Mouse (Mus musculus) bone marrow macrophage, adult 2 months (primary cell): ENCODE results near the gene Tmem208.

Experiments
- CTCF ChIP-seq: IDR thresholded peaks from 2 replicates; pipeline ENCODE4 v1.5.1; 2012; ENCODE audit warnings: low read depth, mild to moderate bottlenecking, low read length, moderate library complexity
- POLR2A ChIP-seq: IDR thresholded peaks from 2 replicates; pipeline ENCODE4 v1.6.1; 2012; ENCODE audit warnings: mild to moderate bottlenecking, low read depth, low read length, borderline replicate concordance

- TF ChIP-seq CTCF = no peak
- no peak for TF ChIP-seq POLR2A
These were observed 23.1 kb downstream of the Tmem208 start for GRCm38 (mm10) chr8:105349096-105349771.
